Mouse (Mus musculus) G1E (cell line): Measurements from ENCODE around the gene Gm10392. TPM values are rescaled to one million over a fixed set of nuclear protein-coding genes. Genes with fewer than 3 reads are reported as not detected.

Source experiments
- ATAC-seq: 2 replicates; pipeline ENCODE4 v1.8.0; 2016; ENCODE audit warnings: mild to moderate bottlenecking; ENCODE audit not compliant: insufficient number of reproducible peaks, poor library complexity, low FRiP score, severe bottlenecking; ENCODE audit errors: extremely low read depth
- DNase-seq: peaks from one replicate; pipeline ENCODE4 v3.0.0; 2012; ENCODE audit warnings: low spot score
- H3K27me3 ChIP-seq: 2 replicates; pipeline ENCODE4 v1.6.1; 2012; ENCODE audit warnings: mild to moderate bottlenecking, low read length, inconsistent platforms; ENCODE audit not compliant: insufficient read depth
- H3K36me3 ChIP-seq: replicated peaks from 2 replicates; pipeline ENCODE3; 2012; ENCODE audit warnings: mild to moderate bottlenecking, inconsistent platforms
- H3K4me1 ChIP-seq: 2 replicates; pipeline ENCODE4 v1.6.1; 2012; ENCODE audit warnings: low read depth, low read length, inconsistent platforms, mixed read lengths; ENCODE audit not compliant: insufficient read depth
- H3K4me3 ChIP-seq: 2 replicates; pipeline ENCODE4 v1.5.1; 2012; ENCODE audit warnings: low read depth, mild to moderate bottlenecking, inconsistent platforms, low read length, moderate library complexity, mixed read lengths
- H3K9me3 ChIP-seq: replicated peaks from 2 replicates; pipeline ENCODE4 v1.6.1; 2012; ENCODE audit warnings: inconsistent platforms
- CTCF ChIP-seq: IDR thresholded peaks from 2 replicates; pipeline ENCODE4 v1.5.1; 2012; ENCODE audit warnings: low read depth, low read length, inconsistent platforms, mixed read lengths
- GATA1 ChIP-seq: IDR thresholded peaks from 2 replicates; pipeline ENCODE4 v1.6.1; 2012; ENCODE audit warnings: borderline replicate concordance, low read length, inconsistent platforms, mixed read lengths
- GATA2 ChIP-seq: IDR thresholded peaks from 2 replicates; pipeline ENCODE4 v1.6.1; 2012; ENCODE audit warnings: low read depth, low read length, inconsistent platforms, borderline replicate concordance
- POLR2AphosphoS5 ChIP-seq: IDR thresholded peaks from 2 replicates; pipeline ENCODE4 v1.6.1; 2012; ENCODE audit warnings: low read depth, low read length, inconsistent platforms; ENCODE audit not compliant: insufficient replicate concordance
- TAL1 ChIP-seq: conservative IDR thresholded peaks from 2 replicates; pipeline ENCODE4 v1.6.1; 2012; ENCODE audit warnings: low read depth, low read length, inconsistent platforms, mixed read lengths
- polyA plus RNA-seq: library from polyadenylated mRNA; stranded (reverse); fragments of >175 nt; gene quantifications from 2 replicates; pipeline ENCODE4 v1.2.3, GENCODE M21; 2012
- total RNA-seq, 2 experiments: library from RNA; stranded (forward) in 1 of 2; stranded (reverse) in 1 of 2; fragments of 200-1000 nt in 1 of 2; fragments of >200 nt in 1 of 2; fragmentation: Nextera tagmentation in 1 of 2; gene quantifications; 2 replicates each; pipeline ENCODE4 v1.2.3; 2014 to 2017

The Gm10392 gene
- total and polyA plus RNA-seq, 3 experiments, result 0.38 TPM; not detected in 2

DNA sequence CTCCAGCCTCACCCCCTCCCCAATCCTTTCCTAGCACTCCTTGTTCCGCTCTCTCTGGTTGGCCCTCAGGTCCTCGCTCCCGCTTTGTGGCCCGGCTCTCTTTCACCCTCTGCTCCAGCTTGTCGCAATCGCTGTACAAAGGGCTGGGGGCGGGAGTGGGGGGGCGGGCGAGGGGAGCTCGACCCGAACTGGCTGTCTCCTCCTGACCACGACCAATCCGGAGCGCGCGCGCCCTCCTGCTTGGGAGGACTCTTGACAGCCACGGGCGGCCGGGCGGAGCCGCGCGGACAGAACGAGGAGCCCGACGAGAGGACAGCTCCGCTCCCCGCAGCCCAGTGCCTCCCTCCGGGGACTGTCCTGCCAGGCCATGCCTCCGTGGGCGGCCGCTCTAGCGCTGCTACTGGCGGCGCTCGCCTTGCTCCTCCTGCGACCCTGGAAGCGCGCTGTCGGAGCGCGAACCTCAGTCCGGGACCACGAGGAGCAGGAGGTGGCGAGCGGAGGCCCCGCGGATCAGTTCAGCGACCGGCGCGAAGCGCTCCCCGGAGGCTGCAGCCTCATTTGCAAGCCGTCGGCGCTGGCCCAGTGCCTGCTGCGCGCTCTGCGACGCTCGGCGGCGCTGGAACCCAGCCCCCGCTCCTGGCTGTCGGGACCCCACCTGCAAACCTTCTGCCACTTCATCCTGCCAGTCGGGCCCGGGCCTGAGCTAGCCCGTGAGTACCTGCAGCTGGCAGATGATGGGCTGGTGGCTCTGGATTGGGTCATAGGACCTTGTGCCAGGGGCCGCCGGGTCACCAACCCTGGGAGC is 4.0 kb downstream of the Gm10392 start, which contains the start of gene Abhd15:
Gene Abhd15, plus strand, starts transcription at position 290 of the 805 bp plus-strand sequence.
- ATAC-seq, result no peak
- TF ChIP-seq CTCF (no peak), GATA2 (no peak), GATA1 (no peak), POLR2AphosphoS5 (no peak), TAL1 (no peak)
- Histone ChIP-seq H3K27me3 (peaks cover 51% of the 10 kb centered on the region), H3K9me3 (no peaks in the 10 kb centered on the region), H3K4me1 (peaks cover 53% of the 10 kb centered on the region), H3K36me3 (peaks cover 3% of the 10 kb centered on the region), H3K4me3 (peak within 1 kb of the TSS; percentile 78)
- peak; percentile 50 for DNase-seq

DNA sequence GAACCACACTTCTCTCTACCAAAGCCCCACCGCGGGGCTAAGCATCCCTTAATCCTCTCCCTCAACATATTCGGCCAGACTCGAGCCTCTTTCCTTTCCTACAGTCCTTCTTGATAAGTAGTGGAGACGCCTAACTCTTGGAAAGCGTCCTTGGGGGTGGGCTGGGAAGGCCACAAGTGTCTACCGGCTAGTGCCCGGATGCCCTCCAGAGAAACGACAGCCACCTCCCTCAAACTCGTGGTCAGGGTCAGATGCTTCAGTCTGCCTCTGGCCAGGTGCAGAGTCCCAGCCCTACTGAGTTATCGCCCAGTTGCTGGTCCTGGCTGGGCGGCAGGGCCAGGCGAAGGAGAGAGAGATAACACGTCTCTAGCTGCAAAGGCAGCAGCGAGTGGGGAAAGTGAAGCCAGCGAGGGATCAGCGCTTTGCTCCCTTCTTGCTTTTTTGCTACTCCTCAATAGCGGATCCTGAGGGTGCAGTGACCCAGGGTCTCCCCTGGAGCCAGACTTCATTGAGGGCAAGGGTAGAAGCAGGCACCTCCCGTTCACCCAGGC is 4.6 kb downstream of the Gm10392 start:
- DNase-seq (no peak), ATAC-seq (no peak)
- H3K36me3 ChIP-seq, result peaks cover 8% of the 10 kb centered on the region
- peaks cover 51% of the 10 kb centered on the region for H3K4me1 ChIP-seq
- no peaks in the 10 kb centered on the region for H3K9me3 ChIP-seq
- H3K27me3 ChIP-seq, result peaks cover 47% of the 10 kb centered on the region
- H3K4me3 ChIP-seq, result peak overlapping the region; percentile 72; the same call in 1 of the 2 replicates
- TF ChIP-seq GATA2 (no peak), TAL1 (no peak), GATA1 (no peak), POLR2AphosphoS5 (no peak), CTCF (no peak)

- ATAC-seq, result no peak
- DNase-seq, result peak; percentile 15
- Histone ChIP-seq H3K27me3 (peaks cover 42% of the 10 kb centered on the region), H3K9me3 (no peaks in the 10 kb centered on the region), H3K36me3 (peaks cover 13% of the 10 kb centered on the region), H3K4me1 (peaks cover 45% of the 10 kb centered on the region), H3K4me3 (peak overlapping the region; percentile 78)
- TF ChIP-seq GATA1 (no peak), TAL1 (no peak), GATA2 (no peak), POLR2AphosphoS5 (no peak), CTCF (no peak)
Observed at GRCm38 (mm10) chr11:77513811-77514170, 5.2 kb downstream of the Gm10392 start.

- peaks cover 35% of the 10 kb centered on the region for H3K27me3 ChIP-seq
- DNase-seq (peak; percentile 76), ATAC-seq (peak; percentile 51)
- H3K9me3 ChIP-seq, result no peaks in the 10 kb centered on the region
- H3K36me3 ChIP-seq, result peaks cover 19% of the 10 kb centered on the region
- H3K4me3 ChIP-seq, result peak overlapping the region; percentile 78
- H3K4me1 ChIP-seq, result peaks cover 46% of the 10 kb centered on the region
- TF ChIP-seq GATA1 (no peak), TAL1 (no peak), GATA2 (no peak), POLR2AphosphoS5 (no peak), CTCF (no peak)
Observed at GRCm38 (mm10) chr11:77512891-77513810, 5.8 kb downstream of the Gm10392 start.

- peaks cover 21% of the 10 kb centered on the region for H3K27me3 ChIP-seq
- ATAC-seq, result no peak
- TF ChIP-seq TAL1, result no peak
- no peak for TF ChIP-seq GATA1
- no peak for TF ChIP-seq CTCF
- TF ChIP-seq POLR2AphosphoS5, result no peak
- TF ChIP-seq GATA2, result no peak
- no peaks in the 10 kb centered on the region for H3K9me3 ChIP-seq
- peaks cover 35% of the 10 kb centered on the region for H3K36me3 ChIP-seq
- H3K4me1 ChIP-seq, result peaks cover 46% of the 10 kb centered on the region
- H3K4me3 ChIP-seq, result no peak overlapping the region
- DNase-seq, result no peak
Observed at GRCm38 (mm10) chr11:77511336-77511735, 7.7 kb downstream of the Gm10392 start.
